ENCODE assay signal across 8 mouse cellular contexts in the genomic region with DNA sequence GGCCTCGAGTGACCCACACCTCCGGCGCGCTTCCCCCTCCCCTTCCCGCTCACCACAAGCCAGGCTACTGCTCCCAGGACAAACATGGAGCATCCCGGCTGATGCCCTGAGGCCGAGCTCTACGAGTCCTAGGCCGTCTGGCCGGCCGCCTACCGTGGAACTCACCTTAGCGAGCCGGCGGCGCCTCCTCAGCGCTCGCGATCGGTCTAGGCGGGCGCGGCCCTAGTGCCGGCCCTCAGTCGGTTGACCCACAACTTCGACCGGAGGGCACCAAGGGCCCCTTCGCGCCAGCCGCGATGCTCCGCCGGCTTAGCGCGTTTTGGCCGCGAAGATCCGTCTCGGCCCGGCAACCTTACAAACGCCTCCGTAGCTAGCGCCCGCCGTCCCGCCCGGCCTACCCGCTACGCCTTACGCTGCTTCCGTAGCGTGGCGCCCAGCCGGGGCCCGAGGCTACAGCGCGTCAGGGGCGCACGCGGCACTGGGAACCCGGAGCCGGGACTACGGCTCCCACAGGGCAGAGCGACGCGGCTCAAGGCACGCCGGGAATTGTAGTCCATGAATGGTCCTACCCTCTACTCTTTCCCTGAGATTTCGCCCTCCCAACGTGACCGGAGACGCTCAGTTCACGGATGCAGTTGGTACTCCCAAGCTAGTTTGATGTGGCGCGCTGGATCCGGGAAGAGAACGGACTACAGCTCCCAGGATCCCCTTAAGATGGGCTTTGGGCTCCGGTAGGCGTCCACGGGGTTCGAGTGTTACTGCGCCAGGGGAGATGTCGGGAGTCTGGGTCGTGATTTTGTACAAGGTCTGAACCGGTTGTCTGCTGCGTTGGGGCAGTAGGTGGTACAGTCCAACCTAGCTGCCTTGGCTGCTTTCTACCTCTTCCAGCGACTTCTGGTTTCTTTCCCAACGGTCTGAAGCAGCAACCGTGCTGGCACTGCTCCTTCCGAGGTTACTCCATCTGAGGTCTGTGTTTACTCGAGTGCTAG. TPM values are rescaled to one million over a fixed set of nuclear protein-coding genes. Genes with fewer than 3 reads are reported as not detected.
DNase-seq lines count a peak whose midpoint lies in the region; ATAC-seq lines count a peak whose summit lies in the region.

Capn15 (minus strand) TSS at position 491 of the 989 bp plus-strand sequence.

- H3K27me3 ChIP-seq in heart, embryonic 14.5 days (ENCODE audit: control insufficient read depth, insufficient read depth, low read length) = no peaks in the 10 kb centered on the region
- H3K27me3 ChIP-seq in liver, embryonic 13.5 days = peaks cover 2% of the 10 kb centered on the region; the same call in 1 of the 2 replicates
- H3K27me3 ChIP-seq in stomach, embryonic 16.5 days (ENCODE audit: control insufficient read depth, insufficient read depth, low read length) = no peaks in the 10 kb centered on the region

- peak; percentile 68 for DNase-seq in c-Kit-negative CD71-positive TER-119-positive erythroid progenitor cells, embryonic 14.5 days (ENCODE audit: low read depth, low spot score)
- peak; percentile 97 for DNase-seq in fibroblast of lung, adult 2 months (ENCODE audit: low read depth)
- DNase-seq in kidney, postnatal 14 days = peak; percentile 96
- peak; percentile 81 for DNase-seq in liver, embryonic 13.5 days
- peak; percentile 92 for DNase-seq in neural tube, embryonic 10.5 days (ENCODE audit: extremely low spot score, low spot score)

- peaks cover 6 to 22% of the 10 kb centered on the region in 2 experiments; a peak in 3 of 4 replicates for H3K4me1 ChIP-seq in heart, embryonic 14.5 days (ENCODE audit: control insufficient read depth in 2 of 2, insufficient read depth in 2 of 2, low read length in 2 of 2)
- H3K4me1 ChIP-seq in liver, embryonic 13.5 days (replicated peaks) = peaks cover 63% of the 10 kb centered on the region
- H3K4me1 ChIP-seq in stomach, embryonic 16.5 days (ENCODE audit: control insufficient read depth, insufficient read depth, low read length) = peaks cover 23% of the 10 kb centered on the region

- H3K9me3 ChIP-seq in heart, embryonic 14.5 days (ENCODE audit: control insufficient read depth, low read length) = no peaks in the 10 kb centered on the region
- H3K9me3 ChIP-seq in liver, embryonic 13.5 days (replicated peaks) = no peaks in the 10 kb centered on the region
- no peaks in the 10 kb centered on the region for H3K9me3 ChIP-seq in stomach, embryonic 16.5 days (replicated peaks; ENCODE audit: control insufficient read depth, low read length)

- ATAC-seq in CD4-positive, CD25-positive, alpha-beta regulatory T cell, adult 4 months = peak; percentile 98
- peak; percentile 99 for ATAC-seq in heart, embryonic 14.5 days (ENCODE audit: insufficient number of reproducible peaks, insufficient read depth, low FRiP score, low read depth)
- ATAC-seq in liver, embryonic 13.5 days (ENCODE audit: low read depth) = peak; percentile 96
- peak; percentile 98 for ATAC-seq in stomach, embryonic 16.5 days (ENCODE audit: insufficient read depth, low FRiP score)

- WGBS in heart, embryonic 14.5 days = under 1% methylated on average over 90 of the region's 91 CpGs
- 1% methylated on average over 91 of the region's 91 CpGs for WGBS in liver, embryonic 13.5 days (ENCODE audit: insufficient replicate concordance)
- WGBS in stomach, embryonic 16.5 days = under 1% methylated on average over 91 of the region's 91 CpGs

- H3K9ac ChIP-seq in heart, embryonic 14.5 days (ENCODE audit: low read length) = peak within 1 kb of the TSS; percentile 95
- H3K9ac ChIP-seq in liver, embryonic 13.5 days = peak within 1 kb of the TSS; percentile 94
- H3K9ac ChIP-seq in stomach, embryonic 16.5 days (ENCODE audit: low read length) = peak within 1 kb of the TSS; percentile 95

- peaks cover 20% of the 10 kb centered on the region for H3K36me3 ChIP-seq in heart, embryonic 14.5 days (ENCODE audit: control insufficient read depth, insufficient read depth, low read length)
- H3K36me3 ChIP-seq in liver, embryonic 13.5 days = 0 out of 2 replicates have a peak, but pooled peaks cover 3% of the 10 kb centered on the region
- no peaks in the 10 kb centered on the region for H3K36me3 ChIP-seq in stomach, embryonic 16.5 days (ENCODE audit: control insufficient read depth, insufficient read depth, low read length)

- H3K27ac ChIP-seq in heart, embryonic 14.5 days (replicated peaks in 1 of 2; ENCODE audit: control insufficient read depth in 1 of 2, insufficient read depth in 1 of 2, low read depth in 2 of 2, low read length in 2 of 2) = peak within 1 kb of the TSS; percentile 71 to 94
- H3K27ac ChIP-seq in liver, embryonic 13.5 days = peak within 1 kb of the TSS; percentile 77
- peak within 1 kb of the TSS; percentile 77 for H3K27ac ChIP-seq in stomach, embryonic 16.5 days (ENCODE audit: low read length)

- H3K4me3 ChIP-seq in heart, embryonic 14.5 days (ENCODE audit: control insufficient read depth in 1 of 2, insufficient read depth in 1 of 2, low read depth in 1 of 2, low read length in 2 of 2) = peak within 1 kb of the TSS; percentile 71 to 91
- peak within 1 kb of the TSS; percentile 91 for H3K4me3 ChIP-seq in liver, embryonic 13.5 days (replicated peaks)
- H3K4me3 ChIP-seq in stomach, embryonic 16.5 days (replicated peaks; ENCODE audit: low read length) = peak within 1 kb of the TSS; percentile 96

- H3K4me2 ChIP-seq in heart, embryonic 14.5 days (ENCODE audit: low read length) = peak within 1 kb of the TSS; percentile 94
- peak within 1 kb of the TSS; percentile 98 for H3K4me2 ChIP-seq in liver, embryonic 13.5 days
- H3K4me2 ChIP-seq in stomach, embryonic 16.5 days (ENCODE audit: low read depth, low read length) = peak within 1 kb of the TSS; percentile 71

RNA-seq across cellular contexts. Expression of gene Capn15, which starts in this region (rescaled TPM):
- polyA plus RNA-seq in CD4-positive, CD25-positive, alpha-beta regulatory T cell, adult 4 months (2017; shearing (Covaris generic)) = 1 to 10 TPM; 5.3 to 6.6 TPM
- 11.2 and 11.3 TPM in 2 replicates for polyA plus RNA-seq in heart, embryonic 14.5 days (2014; fragmentation: Nextera tagmentation; extraction: Ambion mirVana)
- polyA plus RNA-seq in liver, embryonic 13.5 days (2015; fragmentation: Nextera tagmentation; extraction: Ambion mirVana) = 11.1 and 12.3 TPM in 2 replicates
- polyA plus RNA-seq in stomach, embryonic 16.5 days (2015; fragmentation: Nextera tagmentation; extraction: Ambion mirVana) = 21.6 and 23.3 TPM in 2 replicates

Comparison
In these comparisons a context has a peak if more than half of its experiments do, and no peak if none do; other contexts are left out.
1. Peak in every context shown above with its lines: DNase-seq, ATAC-seq, H3K4me3 ChIP-seq and H3K27ac ChIP-seq.